Mouse (Mus musculus) forebrain, embryonic 12.5 days (tissue): ENCODE measurements around the gene Gm20721. TPM values are rescaled to one million over a fixed set of nuclear protein-coding genes. Genes with fewer than 3 reads are reported as not detected.
"Not testable (repeated sequence)": the region's sequence is repeated elsewhere in the genome, so short reads cannot be mapped to it uniquely, and the experiment has no call there.

Source experiments
- ATAC-seq: fragments of 200-750 bp; cut with Nextera tagmentation; 2 replicates; pipeline ENCODE4 v1.8.0; 2017; ENCODE audit warnings: moderate TSS enrichment; ENCODE audit not compliant: low FRiP score
- H3K27ac ChIP-seq: fragments of 300-500 bp; sonication (generic); 2 replicates; pipeline ENCODE4 v1.5.1; 2016; ENCODE audit warnings: mild to moderate bottlenecking
- H3K27me3 ChIP-seq: fragments of 300-500 bp; sonication (generic); 2 replicates; pipeline ENCODE4 v1.6.1; 2016; ENCODE audit warnings: mild to moderate bottlenecking
- H3K36me3 ChIP-seq: fragments of 300-500 bp; sonication (generic); replicated peaks from 2 replicates; pipeline ENCODE4 v1.6.1; 2016; ENCODE audit warnings: mild to moderate bottlenecking
- H3K4me1 ChIP-seq: fragments of 300-500 bp; sonication (generic); 2 replicates; pipeline ENCODE4 v1.6.1; 2016
- H3K4me2 ChIP-seq: fragments of 300-500 bp; sonication (generic); 2 replicates; pipeline ENCODE4 v1.6.1; 2016; ENCODE audit warnings: mild to moderate bottlenecking, moderate library complexity
- H3K4me3 ChIP-seq: fragments of 300-500 bp; sonication (generic); replicated peaks from 2 replicates; pipeline ENCODE4 v1.5.1; 2016; ENCODE audit warnings: mild to moderate bottlenecking
- H3K9ac ChIP-seq: fragments of 300-500 bp; sonication (generic); 2 replicates; pipeline ENCODE4 v1.6.1; 2016; ENCODE audit warnings: mild to moderate bottlenecking
- H3K9me3 ChIP-seq: fragments of 300-500 bp; sonication (generic); 2 replicates; pipeline ENCODE4 v1.6.1; 2016
- WGBS: fragments of 180-500 bp; shearing (Covaris S2); methylation state at CpG from one replicate; pipeline ENCODE4 v1.1.7; 2016; 5-methylcytosine and 5-hydroxymethylcytosine counted together
- polyA plus RNA-seq: library from polyadenylated mRNA; unstranded; fragments of >200 nt; fragmentation: Nextera tagmentation; extraction: Ambion mirVana; gene quantifications from 2 replicates; pipeline ENCODE4 v1.2.1, GENCODE M21; 2016

Gene Gm20721
- polyA plus RNA-seq, 1 experiment from 2014 or later = 7.5 TPM

DNA sequence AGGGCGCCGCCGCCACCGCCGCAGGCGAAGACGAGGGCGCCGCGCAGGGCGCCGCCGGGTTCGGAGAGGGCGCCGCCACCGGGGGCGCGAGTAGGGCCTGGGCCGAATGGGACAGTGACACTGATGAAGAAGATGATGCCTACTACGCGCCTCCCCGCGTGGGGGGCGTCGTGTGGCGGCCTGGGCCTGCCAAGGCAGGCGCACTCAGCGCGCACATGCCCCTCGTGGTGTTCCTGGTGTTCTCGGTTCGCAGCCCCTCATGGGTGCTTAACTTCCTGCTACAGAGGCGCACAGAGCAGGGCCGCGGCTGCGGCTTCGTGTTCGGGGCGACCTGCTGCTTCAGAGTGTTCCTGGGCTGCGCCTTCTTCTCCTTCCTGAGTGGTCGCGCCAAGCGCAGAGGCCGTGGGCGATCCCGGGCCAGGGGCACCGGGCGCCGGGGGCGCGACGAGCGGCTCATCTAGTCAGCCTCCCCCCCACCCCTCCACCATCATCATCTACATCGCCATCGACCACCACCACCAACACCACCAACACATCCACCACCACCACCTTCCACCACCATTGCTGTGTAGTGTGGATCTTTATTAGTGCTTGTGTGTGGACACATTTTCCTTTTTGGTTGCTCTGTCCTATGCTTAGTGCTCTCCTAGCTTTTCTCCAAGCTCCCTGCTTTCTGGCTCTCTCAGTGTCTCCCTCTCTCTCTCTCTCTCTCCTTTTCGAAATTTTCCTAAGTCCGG is 17.4 kb downstream of the Gm20721 start:
- H3K27ac ChIP-seq = peak overlapping the region; percentile 99
- 0 out of 2 replicates have a peak, but pooled peaks cover 3% of the 10 kb centered on the region for H3K36me3 ChIP-seq
- ATAC-seq = peak; percentile 12
- H3K27me3 ChIP-seq = peaks cover 5% of the 10 kb centered on the region; the same call in 1 of the 2 replicates
- peak overlapping the region; percentile 99 for H3K9ac ChIP-seq
- 40% methylated on average over 58 of the region's 58 CpGs for WGBS
- peak overlapping the region; percentile 97 for H3K4me3 ChIP-seq
- H3K4me1 ChIP-seq = peaks cover 37% of the 10 kb centered on the region
- peak overlapping the region; percentile 70 for H3K4me2 ChIP-seq
- H3K9me3 ChIP-seq = no peaks in the 10 kb centered on the region; the same call in 1 of the 2 replicates

DNA sequence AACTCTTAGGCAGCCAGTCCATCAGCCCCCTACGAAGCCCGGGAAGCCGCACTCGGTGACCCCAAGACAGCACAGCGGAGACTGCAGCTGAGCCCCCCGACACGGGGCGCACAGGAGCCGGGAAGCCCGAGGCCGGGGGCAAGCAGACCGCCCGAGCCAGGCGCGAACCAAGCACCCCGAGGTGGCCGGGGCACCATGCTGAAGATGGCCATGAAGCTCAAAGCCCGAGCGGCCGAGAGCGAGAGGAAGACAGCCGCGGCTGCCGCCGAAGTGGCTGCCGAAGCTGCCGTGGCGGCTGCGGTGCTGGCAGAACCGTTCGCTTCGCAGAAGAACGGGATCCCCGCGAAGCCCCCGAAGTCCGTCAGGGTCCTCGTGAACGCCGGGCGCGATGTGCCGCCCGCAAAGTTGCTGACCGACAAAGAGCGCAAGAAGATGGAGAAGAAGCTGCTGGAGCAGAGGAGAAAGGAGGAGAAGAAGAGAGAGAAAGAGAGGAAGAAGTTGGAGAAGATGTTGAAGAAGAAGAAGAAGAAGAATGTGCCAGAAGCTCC is 18.1 kb downstream of the Gm20721 start:
- peak overlapping the region; percentile 97 for H3K4me3 ChIP-seq
- no peaks in the 10 kb centered on the region; the same call in 1 of the 2 replicates for H3K9me3 ChIP-seq
- peaks cover 30% of the 10 kb centered on the region for H3K4me1 ChIP-seq
- no peak for ATAC-seq
- peaks cover 5% of the 10 kb centered on the region; the same call in 1 of the 2 replicates for H3K27me3 ChIP-seq
- WGBS = 54% methylated on average over 46 of the region's 46 CpGs
- H3K9ac ChIP-seq = peak overlapping the region; percentile 99
- H3K27ac ChIP-seq = peak overlapping the region; percentile 99; the same call in 1 of the 2 replicates
- peak overlapping the region; percentile 70 for H3K4me2 ChIP-seq
- 0 out of 2 replicates have a peak, but pooled peaks cover 3% of the 10 kb centered on the region for H3K36me3 ChIP-seq

DNA sequence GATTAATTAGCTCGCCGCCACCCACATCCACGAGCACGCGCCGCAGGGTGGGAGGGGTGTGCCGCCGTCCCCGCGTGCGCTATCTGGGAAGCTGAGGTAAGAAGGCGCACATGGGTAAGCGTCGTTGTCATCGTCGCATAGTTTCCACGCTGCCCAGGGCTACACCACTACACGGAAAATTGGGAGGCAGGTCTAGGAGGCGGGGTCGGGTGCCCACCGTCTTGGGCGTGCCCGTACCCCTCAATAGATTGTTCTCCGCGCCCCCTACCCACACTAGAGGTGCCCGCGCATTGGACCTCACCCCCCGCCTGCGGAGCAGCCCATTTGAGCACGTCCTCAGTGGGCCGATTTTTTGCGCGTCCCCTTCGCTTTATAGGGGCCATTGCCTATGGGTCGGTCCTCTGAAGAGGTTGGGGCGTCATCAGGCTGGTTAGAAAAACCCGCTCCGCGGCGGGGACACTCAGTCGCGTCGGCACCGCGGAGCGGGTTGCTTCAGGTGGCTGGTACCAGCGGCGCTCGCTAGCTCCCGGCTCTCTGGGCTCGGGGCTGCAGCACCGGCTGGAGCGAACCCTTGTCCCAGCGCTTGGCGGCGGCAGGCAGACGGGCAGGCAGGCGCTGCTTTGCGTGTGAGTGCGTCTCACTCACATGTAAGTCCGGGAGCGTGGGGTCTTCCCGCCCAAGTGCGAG is 19.1 kb downstream of the Gm20721 start:
- H3K9me3 ChIP-seq = no peaks in the 10 kb centered on the region; the same call in 1 of the 2 replicates
- peaks cover 5% of the 10 kb centered on the region; the same call in 1 of the 2 replicates for H3K27me3 ChIP-seq
- H3K9ac ChIP-seq = peak overlapping the region; percentile 39
- H3K4me2 ChIP-seq = peak overlapping the region; percentile 70
- peak overlapping the region; percentile 97 for H3K4me3 ChIP-seq
- H3K4me1 ChIP-seq = peaks cover 20% of the 10 kb centered on the region
- peak overlapping the region; percentile 47 for H3K27ac ChIP-seq
- WGBS = 55% methylated on average over 64 of the region's 64 CpGs
- H3K36me3 ChIP-seq = 0 out of 2 replicates have a peak, but pooled peaks cover 3% of the 10 kb centered on the region
- ATAC-seq = peak; percentile 43

DNA sequence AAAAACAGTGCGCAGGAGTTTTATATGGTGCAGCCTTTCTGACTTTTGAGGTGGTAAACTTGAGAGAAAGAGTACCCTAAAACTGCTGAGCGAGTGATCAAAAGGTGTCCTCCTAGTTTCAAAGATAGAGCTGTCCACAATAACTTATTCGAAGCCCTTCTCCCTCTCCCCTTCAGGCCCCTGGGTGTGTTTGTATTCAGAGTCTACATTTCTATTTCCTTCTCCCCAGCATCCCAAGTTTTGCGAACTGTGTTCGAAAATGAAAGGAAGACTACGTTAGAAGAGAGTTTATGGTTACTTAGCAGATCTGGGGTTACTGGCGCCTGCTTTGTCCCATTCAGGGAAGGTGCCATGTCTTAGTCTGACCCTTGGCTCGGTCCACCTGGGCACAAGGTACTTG is 20.0 kb downstream of the Gm20721 start:
- Histone ChIP-seq H3K27me3 (peaks cover 5% of the 10 kb centered on the region; the same call in 1 of the 2 replicates), H3K4me2 (peak overlapping the region; percentile 70), H3K4me3 (peak overlapping the region; percentile 97), H3K9ac (peak overlapping the region; percentile 39; the same call in 1 of the 2 replicates), H3K4me1 (peaks cover 11% of the 10 kb centered on the region), H3K9me3 (no peaks in the 10 kb centered on the region; the same call in 1 of the 2 replicates), H3K27ac (no peak overlapping the region), H3K36me3 (0 out of 2 replicates have a peak, but pooled peaks cover 3% of the 10 kb centered on the region)
- ATAC-seq = no peak
- 64% methylated on average over 8 of the region's 8 CpGs for WGBS

DNA sequence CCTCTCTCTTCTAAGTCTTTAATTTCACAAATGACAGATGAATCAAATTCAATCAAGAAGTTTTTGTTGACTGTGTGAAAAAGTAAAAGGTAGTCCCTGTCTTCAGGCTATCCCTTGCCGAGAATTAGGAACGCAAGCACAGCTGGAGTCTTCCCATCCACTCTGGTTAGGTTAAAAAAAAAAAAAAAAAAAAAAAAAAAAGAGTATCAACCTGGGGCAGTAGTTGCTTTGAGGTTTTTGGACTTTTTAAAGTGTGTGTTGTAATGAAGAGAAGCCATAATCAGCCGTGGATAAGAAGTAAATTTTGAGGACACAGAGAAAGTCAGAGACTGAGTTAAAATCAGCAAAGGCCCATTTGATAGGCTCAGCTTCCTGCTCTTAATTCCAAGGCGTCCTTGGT is 20.5 kb downstream of the Gm20721 start:
- no peak for ATAC-seq
- no peak overlapping the region for H3K4me3 ChIP-seq
- peaks cover 11% of the 10 kb centered on the region for H3K4me1 ChIP-seq
- no peak overlapping the region for H3K4me2 ChIP-seq
- 68% methylated on average over 4 of the region's 4 CpGs for WGBS
- no peak overlapping the region for H3K27ac ChIP-seq
- H3K9ac ChIP-seq = no peak overlapping the region
- H3K9me3 ChIP-seq = no peaks in the 10 kb centered on the region; the same call in 1 of the 2 replicates
- peaks cover 5% of the 10 kb centered on the region; the same call in 1 of the 2 replicates for H3K27me3 ChIP-seq
- H3K36me3 ChIP-seq = 0 out of 2 replicates have a peak, but pooled peaks cover 3% of the 10 kb centered on the region

DNA sequence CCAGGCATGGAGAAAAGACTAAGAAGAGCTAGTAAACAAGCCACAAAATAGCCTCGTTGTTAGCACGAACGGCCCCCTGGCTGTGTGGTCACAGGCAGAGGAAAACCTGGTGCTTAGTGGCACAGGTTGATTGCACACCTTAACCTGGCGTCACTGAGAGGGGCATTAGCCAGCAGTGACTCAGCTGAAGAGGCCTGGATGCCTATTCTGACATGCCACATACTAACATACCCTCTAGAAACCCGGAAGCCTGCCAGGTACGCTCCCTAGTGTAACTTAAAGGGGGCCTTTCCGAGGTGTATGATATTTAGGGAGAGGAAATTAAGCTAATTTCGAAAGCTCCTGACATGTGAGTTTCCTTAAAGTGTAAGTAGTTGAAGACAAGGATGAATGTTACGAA is 29.9 kb downstream of the Gm20721 start:
- Histone ChIP-seq H3K27me3 (no peaks in the 10 kb centered on the region), H3K4me1 (0 out of 2 replicates have a peak, but pooled peaks cover 3% of the 10 kb centered on the region), H3K27ac (no peak overlapping the region), H3K9me3 (no peaks in the 10 kb centered on the region), H3K9ac (peak overlapping the region; percentile 21; the same call in 1 of the 2 replicates), H3K4me3 (no peak overlapping the region), H3K36me3 (no peaks in the 10 kb centered on the region), H3K4me2 (no peak overlapping the region)
- WGBS = 90% methylated on average over 9 of the region's 9 CpGs
- no peak for ATAC-seq

DNA sequence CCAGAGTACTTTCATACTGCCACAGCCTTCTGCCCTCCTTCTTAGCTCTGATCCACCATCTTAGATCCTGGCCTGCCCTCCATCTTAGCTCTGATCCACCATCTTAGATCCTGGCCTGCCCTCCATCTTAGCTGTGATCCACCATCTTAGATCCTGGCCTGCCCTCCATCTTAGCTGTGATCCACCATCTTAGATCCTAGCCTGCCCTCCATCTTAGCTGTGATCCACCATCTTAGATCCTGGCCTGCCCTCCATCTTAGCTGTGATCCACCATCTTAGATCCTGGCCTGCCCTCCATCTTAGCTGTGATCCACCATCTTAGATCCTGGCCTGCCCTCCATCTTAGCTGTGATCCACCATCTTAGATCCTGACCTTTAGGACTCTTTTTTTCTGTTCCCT is 31.1 kb downstream of the Gm20721 start:
- not testable (repeated sequence) for H3K9me3 ChIP-seq, ATAC-seq, H3K4me1 ChIP-seq, H3K4me2 ChIP-seq, H3K27me3 ChIP-seq, H3K4me3 ChIP-seq, H3K27ac ChIP-seq, H3K9ac ChIP-seq, H3K36me3 ChIP-seq

DNA sequence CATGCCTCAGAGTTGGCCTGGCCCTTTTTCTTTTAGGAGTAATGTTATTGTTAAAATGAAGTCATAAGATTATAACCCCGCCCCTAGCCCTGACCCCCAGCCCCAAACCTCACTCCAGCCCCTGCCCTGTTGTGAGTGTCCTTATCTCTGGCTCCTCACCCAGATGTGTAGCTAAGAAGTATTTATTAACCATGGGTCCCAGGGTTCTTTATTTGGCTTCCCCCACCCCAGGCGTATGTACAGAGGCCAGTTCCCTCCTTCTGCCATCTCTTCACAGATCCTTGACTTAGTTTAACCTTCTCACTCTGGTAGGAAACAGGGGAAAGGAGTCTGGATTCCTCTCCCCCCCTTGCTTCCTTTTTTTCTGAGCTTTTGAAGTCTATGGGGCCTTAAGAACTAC is 33.9 kb downstream of the Gm20721 start:
- no peak overlapping the region for H3K4me3 ChIP-seq

DNA sequence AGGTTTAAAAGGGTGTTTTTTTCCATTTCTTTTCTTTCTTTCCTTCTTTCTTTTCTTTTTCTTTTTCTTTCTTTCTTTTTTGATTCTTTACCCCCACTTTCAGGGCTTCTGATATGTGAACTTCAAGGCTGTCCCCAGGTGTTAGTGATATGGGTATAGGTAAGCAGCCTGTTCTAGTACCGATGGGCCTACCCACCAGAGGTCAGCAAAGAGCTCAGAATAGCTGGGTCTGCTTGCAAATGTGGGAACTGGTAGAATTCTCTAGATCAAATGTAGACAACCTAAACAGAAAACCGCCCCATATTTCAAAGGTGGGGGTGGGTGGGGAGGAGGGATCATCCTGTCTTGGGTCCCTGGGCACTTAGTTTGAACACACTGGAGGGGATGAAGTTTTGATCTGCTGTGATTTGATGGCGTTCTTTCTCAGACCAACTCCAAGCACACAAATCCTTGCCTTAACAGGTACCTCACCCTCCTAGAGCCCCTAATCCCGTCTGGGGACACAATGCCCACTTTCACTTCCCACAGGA is 34.3 kb downstream of the Gm20721 start:
- no peaks in the 10 kb centered on the region for H3K9me3 ChIP-seq
- H3K27ac ChIP-seq = no peak overlapping the region
- H3K4me2 ChIP-seq = no peak overlapping the region
- 19% methylated on average over 4 of the region's 4 CpGs for WGBS
- H3K27me3 ChIP-seq = no peaks in the 10 kb centered on the region
- peaks cover 7% of the 10 kb centered on the region; the same call in 1 of the 2 replicates for H3K4me1 ChIP-seq
- H3K4me3 ChIP-seq = no peak overlapping the region
- ATAC-seq = peak; percentile 79
- H3K9ac ChIP-seq = no peak overlapping the region
- no peaks in the 10 kb centered on the region for H3K36me3 ChIP-seq

More for the DNA sequence above, 33.9 kb downstream of the Gm20721 start:
- Histone ChIP-seq H3K27ac (no peak overlapping the region), H3K4me2 (no peak overlapping the region), H3K9ac (no peak overlapping the region), H3K9me3 (no peaks in the 10 kb centered on the region), H3K36me3 (no peaks in the 10 kb centered on the region), H3K4me1 (peaks cover 7% of the 10 kb centered on the region; the same call in 1 of the 2 replicates), H3K27me3 (no peaks in the 10 kb centered on the region)
- 73% methylated on average over 2 of the region's 2 CpGs for WGBS
- 0 out of 2 replicates have a peak, but pooled peaks have one; percentile 22 for ATAC-seq

DNA sequence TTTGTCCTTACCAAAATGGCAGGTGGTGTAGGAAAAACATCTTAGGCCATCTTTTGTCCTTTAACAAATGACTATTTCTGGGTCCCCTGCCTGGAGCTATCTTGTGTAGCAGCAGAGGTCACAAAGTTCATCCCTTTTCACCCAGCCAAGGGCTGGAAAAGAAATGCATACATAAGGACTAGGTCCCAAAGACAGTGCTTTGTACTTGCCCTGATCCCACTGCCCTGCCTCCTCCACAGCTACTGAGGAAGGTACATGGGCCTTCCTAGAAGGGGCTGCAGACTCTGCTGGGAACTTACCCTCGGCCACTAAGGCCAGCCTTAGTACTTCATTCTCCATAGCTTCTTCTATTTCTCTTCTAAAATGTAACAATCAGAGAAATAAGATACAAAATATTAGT is 34.9 kb downstream of the Gm20721 start:
- peaks cover 7% of the 10 kb centered on the region; the same call in 1 of the 2 replicates for H3K4me1 ChIP-seq
- no peaks in the 10 kb centered on the region for H3K27me3 ChIP-seq
- H3K9ac ChIP-seq = no peak overlapping the region
- no peak for ATAC-seq
- 40% methylated on average over 1 of the region's 1 CpGs for WGBS
- no peaks in the 10 kb centered on the region for H3K9me3 ChIP-seq
- H3K27ac ChIP-seq = no peak overlapping the region
- no peak overlapping the region for H3K4me2 ChIP-seq
- H3K36me3 ChIP-seq = no peaks in the 10 kb centered on the region
- H3K4me3 ChIP-seq = no peak overlapping the region

DNA sequence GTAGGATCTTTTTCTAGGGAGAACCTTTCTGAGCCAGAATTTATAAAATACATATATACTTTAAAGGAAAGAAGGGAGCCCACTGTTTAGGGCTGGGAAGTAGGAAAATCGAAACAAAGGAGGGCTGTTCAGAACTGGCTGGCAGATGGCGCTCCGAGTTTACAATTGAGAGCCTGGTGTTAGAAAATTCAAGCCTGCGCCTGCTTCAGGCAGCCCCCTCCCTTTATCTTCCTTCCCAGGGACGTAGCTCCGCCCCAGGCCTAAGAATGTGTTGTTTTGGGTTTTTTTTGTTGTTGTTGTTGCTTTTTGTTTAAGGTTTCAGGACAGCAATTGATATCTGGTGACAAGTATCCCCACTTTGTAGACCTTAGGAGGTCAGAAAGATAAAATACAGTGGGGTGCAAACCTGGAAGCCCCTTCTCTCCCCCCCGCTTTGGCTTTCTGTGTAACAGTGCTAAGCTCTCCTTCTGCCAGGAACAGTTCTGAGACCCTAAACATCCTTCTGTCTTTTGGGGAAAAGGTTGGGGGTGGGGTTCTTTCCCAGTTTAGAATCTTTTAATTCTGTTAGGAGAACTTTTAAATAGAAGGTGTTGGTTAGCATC is 35.5 kb downstream of the Gm20721 start:
- ATAC-seq = peak; percentile 82
- 10% methylated on average over 7 of the region's 7 CpGs for WGBS
- Histone ChIP-seq H3K36me3 (no peaks in the 10 kb centered on the region), H3K27ac (no peak overlapping the region), H3K4me2 (no peak overlapping the region), H3K9ac (no peak overlapping the region), H3K4me3 (no peak overlapping the region), H3K4me1 (peaks cover 7% of the 10 kb centered on the region; the same call in 1 of the 2 replicates), H3K9me3 (no peaks in the 10 kb centered on the region), H3K27me3 (no peaks in the 10 kb centered on the region)
